Mouse (Mus musculus): ENCODE data around the gene Tns1.

DNA sequence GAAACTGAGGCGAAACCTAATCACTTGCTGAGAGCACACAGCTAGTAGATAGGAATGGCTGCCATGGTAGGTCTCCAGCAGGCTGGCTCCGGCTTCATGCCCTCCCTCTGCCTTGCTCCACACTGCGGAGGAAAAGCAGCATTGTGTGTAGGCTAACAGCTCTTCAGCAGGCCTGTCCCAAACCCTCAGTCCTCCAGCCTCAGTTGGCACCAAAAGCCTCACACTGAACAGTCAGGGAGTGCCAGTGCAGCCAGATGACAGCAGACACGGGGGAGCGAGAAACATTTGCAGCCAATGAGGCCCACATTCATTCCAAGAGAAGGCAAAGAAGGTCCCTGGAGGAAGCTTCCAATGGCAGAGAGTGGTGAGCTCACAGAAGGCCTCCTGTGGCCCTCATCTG lies 91.3 kb downstream of the Tns1 start:
- no peak for TF ChIP-seq CTCF (IDR thresholded peaks at IDR 0.05; ENCODE audit: low read depth, low read length)
- TF ChIP-seq POLR2A (IDR thresholded peaks at IDR 0.05; ENCODE audit: borderline replicate concordance, low read depth, low read length) = no peak

Data from bone marrow macrophage, adult 2 months (primary cell).